ENCODE assay signal across 9 mouse cellular contexts in genomic region chr5:114134091-114134534, GRCm38 (mm10). TPM values are rescaled to one million over a fixed set of nuclear protein-coding genes. Genes with fewer than 3 reads are reported as not detected.
DNase-seq lines count a peak whose midpoint lies in the region; ATAC-seq and TF ChIP-seq lines count a peak whose summit lies in the region.
"Had no signal": no experiment of that assay in that cellular context is flagged by ENCODE, and none has a peak within 500 bp of the region (broad histone marks: within the 10 kb centered on the region; RNA-seq: fewer than 3 reads in every experiment).

No protein-coding gene starts in this region.

- TF ChIP-seq EP300 in CH12.LX (IDR thresholded peaks at IDR 0.05; ENCODE audit: low read length), result no peak

- no peak overlapping the region for H3K4me2 ChIP-seq in kidney, embryonic 16.5 days (replicated peaks; ENCODE audit: low read depth, low read length)
- no peak overlapping the region for H3K4me2 ChIP-seq in CH12.LX (ENCODE audit: insufficient read depth, low read depth, poor library complexity, severe bottlenecking)
- no peak overlapping the region for H3K4me2 ChIP-seq in neural tube, embryonic 15.5 days
- H3K4me2 ChIP-seq: limb, embryonic 15.5 days had no signal

- no peak overlapping the region for H3K27ac ChIP-seq in kidney, embryonic 16.5 days (ENCODE audit: low read length)
- no peak overlapping the region for H3K27ac ChIP-seq in CH12.LX (ENCODE audit: insufficient read depth, low read depth)
- H3K27ac ChIP-seq in bone marrow, adult 2 months (ENCODE audit: control insufficient read depth, insufficient read depth, low read depth, low read length, poor library complexity), result no peak overlapping the region
- no peak overlapping the region for H3K27ac ChIP-seq in neural tube, embryonic 15.5 days (replicated peaks)
- H3K27ac ChIP-seq: limb, embryonic 15.5 days had no signal

- no peak for TF ChIP-seq POLR2A in CH12.LX (IDR thresholded peaks at IDR 0.05; ENCODE audit: low read depth, low read length)
- TF ChIP-seq POLR2A in bone marrow, adult 2 months (IDR thresholded peaks at IDR 0.05; ENCODE audit: borderline replicate concordance, control insufficient read depth, low read depth, low read length), result no peak

- in situ Hi-C loops in CH12.LX (cut with MboI; ENCODE audit: low pct_ligation_motif_present, low pct_unique_long_range_greater_than_20kb, low sequenced_read_pairs), result loop anchor here (5.0 kb wide), 1 partner anchor 82 kb away; no protein-coding TSS in a partner anchor

- dilution Hi-C loops in CH12.LX (cut with MboI; ENCODE audit: extremely low pct_ligation_motif_present, extremely low pct_unique_long_range_greater_than_20kb, low sequenced_read_pairs), result no loop called here

- H3K9me3 ChIP-seq in kidney, embryonic 16.5 days (ENCODE audit: low read length), result no peaks in the 10 kb centered on the region
- no peaks in the 10 kb centered on the region for H3K9me3 ChIP-seq in CH12.LX (replicated peaks; ENCODE audit: low read length)
- H3K9me3 ChIP-seq in neural tube, embryonic 15.5 days (replicated peaks), result no peaks in the 10 kb centered on the region
- H3K9me3 ChIP-seq: limb, embryonic 15.5 days had no signal

- DNase-seq in kidney, adult 11 months, result peak; percentile 45
- DNase-seq in CH12.LX (ENCODE audit: extremely low read depth), result no peak
- peak; percentile 42 for DNase-seq in gastrocnemius, postnatal 25 days
- DNase-seq in kidney, postnatal 14 days, result peak; percentile 55
- peak; percentile 30 for DNase-seq in naive thymus-derived CD4-positive, alpha-beta T cell, adult 2 months (ENCODE audit: low read depth)

- TF ChIP-seq RAD21 in CH12.LX (IDR thresholded peaks at IDR 0.05; ENCODE audit: low read depth, low read length), result peak; percentile 1; the same call in 1 of the 2 replicates

- H3K9ac ChIP-seq in kidney, embryonic 16.5 days (replicated peaks; ENCODE audit: low read length), result no peak overlapping the region
- no peak overlapping the region for H3K9ac ChIP-seq in CH12.LX (ENCODE audit: insufficient read depth, low read depth)
- H3K9ac ChIP-seq in neural tube, embryonic 15.5 days (replicated peaks), result no peak overlapping the region
- H3K9ac ChIP-seq: limb, embryonic 15.5 days had no signal

- H3K4me1 ChIP-seq in kidney, embryonic 16.5 days (ENCODE audit: insufficient read depth, low read length), result peaks cover 40% of the 10 kb centered on the region
- peaks cover 8 to 51% of the 10 kb centered on the region in 2 experiments for H3K4me1 ChIP-seq in CH12.LX (ENCODE audit: control insufficient read depth in 1 of 2, insufficient read depth in 2 of 2)
- H3K4me1 ChIP-seq in bone marrow, adult 2 months (ENCODE audit: control insufficient read depth, insufficient read depth, low read length), result no peaks in the 10 kb centered on the region; the same call in 1 of the 2 replicates
- peaks cover 31% of the 10 kb centered on the region for H3K4me1 ChIP-seq in neural tube, embryonic 15.5 days

- H3K79me2 ChIP-seq in CH12.LX (replicated peaks; ENCODE audit: control insufficient read depth, extremely low read depth, insufficient read depth, poor library complexity, severe bottlenecking), result peaks cover 9% of the 10 kb centered on the region

- H3K36me3 ChIP-seq in kidney, embryonic 16.5 days (ENCODE audit: insufficient read depth, low read length), result peaks cover 6% of the 10 kb centered on the region; the same call in 1 of the 2 replicates
- peaks cover 39 to 62% of the 10 kb centered on the region in 2 experiments for H3K36me3 ChIP-seq in CH12.LX (replicated peaks in 1 of 2; ENCODE audit: control insufficient read depth in 1 of 2, insufficient read depth in 1 of 2, low read length in 1 of 2)
- no peaks in the 10 kb centered on the region for H3K36me3 ChIP-seq in neural tube, embryonic 15.5 days
- H3K36me3 ChIP-seq: limb, embryonic 15.5 days had no signal

- TF ChIP-seq CTCF in CH12.LX (conservative IDR thresholded peaks at IDR 0.05 in 1 of 2, IDR thresholded peaks at IDR 0.05 in 1 of 2; ENCODE audit: low read depth in 2 of 2, low read length in 2 of 2), result peak; percentile 25 to 51; a peak in 3 of 4 replicates
- TF ChIP-seq CTCF in bone marrow, adult 2 months (IDR thresholded peaks at IDR 0.05; ENCODE audit: control insufficient read depth, insufficient read depth, low read length), result 0 out of 2 replicates have a peak, but pooled peaks have one; percentile 6

- ATAC-seq in kidney, embryonic 16.5 days (ENCODE audit: low FRiP score, low TSS enrichment), result no peak
- ATAC-seq in neural tube, embryonic 15.5 days (ENCODE audit: low FRiP score), result no peak

- WGBS in kidney, embryonic 16.5 days, result 70% methylated on average over 6 of the region's 6 CpGs
- WGBS in bone marrow, adult 2 months, result 37% methylated on average over 6 of the region's 6 CpGs
- 75% methylated on average over 6 of the region's 6 CpGs for WGBS in neural tube, embryonic 15.5 days

- no peak overlapping the region for H3K4me3 ChIP-seq in kidney, embryonic 16.5 days (ENCODE audit: low read length)
- H3K4me3 ChIP-seq in CH12.LX (replicated peaks in 1 of 3; ENCODE audit: low read depth in 2 of 3, low read length in 2 of 3, poor library complexity in 1 of 3), result no peak overlapping the region
- H3K4me3 ChIP-seq in bone marrow, adult 2 months (replicated peaks; ENCODE audit: control insufficient read depth, low read depth, low read length), result no peak overlapping the region
- H3K4me3 ChIP-seq in neural tube, embryonic 15.5 days (replicated peaks), result no peak overlapping the region
- H3K4me3 ChIP-seq: limb, embryonic 15.5 days had no signal

- H3K27me3 ChIP-seq in kidney, embryonic 16.5 days (ENCODE audit: insufficient read depth, low read length), result no peaks in the 10 kb centered on the region
- no peaks in the 10 kb centered on the region for H3K27me3 ChIP-seq in CH12.LX (replicated peaks)
- H3K27me3 ChIP-seq in neural tube, embryonic 15.5 days (replicated peaks), result no peaks in the 10 kb centered on the region; the same call in 1 of the 2 replicates
- H3K27me3 ChIP-seq: limb, embryonic 15.5 days had no signal

TF ChIP-seq in CH12.LX, 34 proteins besides CTCF, POLR2A, EP300 and RAD21:
- TF ChIP-seq SMC3 (IDR thresholded peaks at IDR 0.05; ENCODE audit: low read depth, low read length) (peak; percentile 22; the same call in 1 of the 2 replicates), CHD1 (IDR thresholded peaks at IDR 0.05; ENCODE audit: low read depth, low read length) (no peak), JUND (conservative IDR thresholded peaks at IDR 0.05; ENCODE audit: low read depth, low read length) (no peak), ZNF384 (IDR thresholded peaks at IDR 0.05; ENCODE audit: low read depth, low read length) (peak; percentile 19; the same call in 1 of the 2 replicates), BHLHE40 (IDR thresholded peaks at IDR 0.05; ENCODE audit: low read depth, low read length) (no peak)

RNA-seq across cellular contexts. Expression of gene Ung, which starts 3.9 kb away (rescaled TPM):
- 56.2 and 57.0 TPM in 2 replicates for polyA plus RNA-seq in kidney, embryonic 16.5 days (2015; fragmentation: Nextera tagmentation; extraction: Ambion mirVana)
- 39.1 and 53.4 TPM in 2 replicates for total RNA-seq in CH12.LX (2012; rRNA removed)
- 43.5 and 51.9 TPM in 2 replicates for total RNA-seq in CH12.LX (2014; rRNA removed)
- polyA plus RNA-seq in CH12.LX (2012; ENCODE audit: insufficient read length, low read depth), result 83.3 and 91.9 TPM in 2 replicates
- polyA plus RNA-seq in bone marrow, adult 2 months (2011; ENCODE audit: insufficient read depth, insufficient read length, low replicate concordance, missing spikeins), result 7.0 and 29.5 TPM in 2 replicates
- total RNA-seq in gastrocnemius, postnatal 25 days (2021), result 10 to 100 TPM; 10.5 TPM
- polyA plus RNA-seq in neural tube, embryonic 15.5 days (2015; fragmentation: Nextera tagmentation; extraction: Ambion mirVana), result 9.2 and 20.7 TPM in 2 replicates

RNA-seq across cellular contexts. Expression of gene Alkbh2, which starts 6.1 kb away (rescaled TPM):
- polyA plus RNA-seq in kidney, embryonic 16.5 days (2015; fragmentation: Nextera tagmentation; extraction: Ambion mirVana), result 8.7 and 9.1 TPM in 2 replicates
- 35.0 and 35.7 TPM in 2 replicates for total RNA-seq in CH12.LX (2012; rRNA removed)
- 34.4 TPM in 2 replicates for total RNA-seq in CH12.LX (2014; rRNA removed)
- polyA plus RNA-seq in CH12.LX (2012; ENCODE audit: insufficient read length, low read depth), result 39.3 and 41.4 TPM in 2 replicates
- 3.1 and 8.0 TPM in 2 replicates for polyA plus RNA-seq in bone marrow, adult 2 months (2011; ENCODE audit: insufficient read depth, insufficient read length, low replicate concordance, missing spikeins)
- total RNA-seq in gastrocnemius, postnatal 25 days (2021), result 1 to 10 TPM; 1.2 to 1.4 TPM
- polyA plus RNA-seq in neural tube, embryonic 15.5 days (2015; fragmentation: Nextera tagmentation; extraction: Ambion mirVana), result 6.2 and 7.8 TPM in 2 replicates

RNA-seq across cellular contexts. Expression of gene Acacb, which starts 12.2 kb away (rescaled TPM):
- 4.7 and 5.7 TPM in 2 replicates for polyA plus RNA-seq in kidney, embryonic 16.5 days (2015; fragmentation: Nextera tagmentation; extraction: Ambion mirVana)
- 3.9 and 6.2 TPM in 2 replicates for total RNA-seq in CH12.LX (2012; rRNA removed)
- 13.4 and 14.1 TPM in 2 replicates for total RNA-seq in CH12.LX (2014; rRNA removed)
- 16.3 and 17.0 TPM in 2 replicates for polyA plus RNA-seq in CH12.LX (2012; ENCODE audit: insufficient read length, low read depth)
- polyA plus RNA-seq in bone marrow, adult 2 months (2011; ENCODE audit: insufficient read depth, insufficient read length, low replicate concordance, missing spikeins), result 0.67 and 1.7 TPM in 2 replicates
- 100 to 1,000 TPM; 120 to 133 TPM for total RNA-seq in gastrocnemius, postnatal 25 days (2021)
- polyA plus RNA-seq in neural tube, embryonic 15.5 days (2015; fragmentation: Nextera tagmentation; extraction: Ambion mirVana), result 4.7 and 5.0 TPM in 2 replicates

RNA-seq across cellular contexts. Expression of gene Svop, which starts 42.7 kb away (rescaled TPM):
- 0.36 and 0.42 TPM in 2 replicates for polyA plus RNA-seq in kidney, embryonic 16.5 days (2015; fragmentation: Nextera tagmentation; extraction: Ambion mirVana)
- total RNA-seq in CH12.LX (2012; rRNA removed) (0.38 and 1.1 TPM in 2 replicates), CH12.LX (2014; rRNA removed) (0.20 and 0.31 TPM in 2 replicates)
- 0.40 and 0.51 TPM in 2 replicates for polyA plus RNA-seq in CH12.LX (2012; ENCODE audit: insufficient read length, low read depth)
- not detected in 2 replicates for polyA plus RNA-seq in bone marrow, adult 2 months (2011; ENCODE audit: insufficient read depth, insufficient read length, low replicate concordance, missing spikeins)
- not detected for total RNA-seq in gastrocnemius, postnatal 25 days (2021)
- polyA plus RNA-seq in neural tube, embryonic 15.5 days (2015; fragmentation: Nextera tagmentation; extraction: Ambion mirVana), result 76.6 and 90.0 TPM in 2 replicates
